Mouse (Mus musculus) right cerebral cortex, adult 18-20 months (tissue): ENCODE measurements around the gene Mfsd12.

ENCODE experiments used
- DNase-seq: peaks from one replicate; pipeline ENCODE4 v3.0.0; 2022; ENCODE audit warnings: mixed read lengths

Gene Mfsd12

DNA sequence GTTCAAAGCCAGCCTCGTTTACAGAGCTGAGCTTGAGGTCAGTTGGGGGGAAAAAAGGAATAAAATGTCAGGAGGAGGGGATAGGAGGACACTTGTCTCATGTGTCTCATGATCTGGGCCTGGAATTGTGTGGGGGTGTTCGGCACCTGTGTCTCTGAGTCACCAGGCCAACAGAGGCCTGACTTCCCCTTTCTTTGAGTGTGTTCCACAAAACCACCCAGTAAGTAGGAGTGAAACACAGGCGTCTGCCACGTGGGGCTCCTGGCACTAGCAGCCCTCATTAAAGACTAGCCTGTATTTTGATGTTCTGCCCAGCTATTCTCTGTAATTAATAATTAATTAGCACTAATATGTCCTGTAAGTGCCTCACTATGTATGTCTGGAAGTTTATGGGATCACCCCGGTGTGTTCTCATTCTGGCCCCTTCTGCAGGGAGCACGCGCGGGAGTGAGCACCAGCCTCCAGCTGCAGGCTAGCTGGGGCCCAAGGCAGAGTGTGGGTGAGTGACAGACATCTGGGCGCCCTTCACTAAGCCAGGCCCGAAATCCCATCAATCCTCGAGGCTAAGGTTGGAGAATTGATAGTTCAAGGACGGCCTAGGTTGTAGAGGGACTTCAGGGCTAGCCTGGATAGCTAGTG, 820 bp upstream of the Mfsd12 start:
- DNase-seq = no peak

DNA sequence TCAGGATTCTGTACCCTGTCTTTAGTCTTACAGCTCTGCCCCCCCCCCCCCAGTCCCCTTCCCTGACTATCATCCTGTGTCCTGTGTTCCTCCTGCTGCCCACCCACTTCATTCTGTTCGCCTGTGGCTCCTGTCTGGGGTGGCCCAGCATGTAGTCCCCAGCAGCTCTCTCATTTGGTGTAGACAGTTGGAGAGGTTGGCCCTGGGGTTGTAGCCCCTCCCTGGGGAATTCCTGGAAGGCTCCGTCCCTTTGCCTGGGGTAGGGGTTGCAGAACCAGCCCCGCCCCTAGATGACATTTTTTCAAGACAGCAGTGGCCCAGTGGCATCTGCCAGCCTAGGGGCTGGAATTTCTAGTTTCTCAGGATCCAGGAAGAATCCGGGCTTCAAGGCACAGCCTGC, 918 bp downstream of the Mfsd12 start:
- DNase-seq = no peak

DNA sequence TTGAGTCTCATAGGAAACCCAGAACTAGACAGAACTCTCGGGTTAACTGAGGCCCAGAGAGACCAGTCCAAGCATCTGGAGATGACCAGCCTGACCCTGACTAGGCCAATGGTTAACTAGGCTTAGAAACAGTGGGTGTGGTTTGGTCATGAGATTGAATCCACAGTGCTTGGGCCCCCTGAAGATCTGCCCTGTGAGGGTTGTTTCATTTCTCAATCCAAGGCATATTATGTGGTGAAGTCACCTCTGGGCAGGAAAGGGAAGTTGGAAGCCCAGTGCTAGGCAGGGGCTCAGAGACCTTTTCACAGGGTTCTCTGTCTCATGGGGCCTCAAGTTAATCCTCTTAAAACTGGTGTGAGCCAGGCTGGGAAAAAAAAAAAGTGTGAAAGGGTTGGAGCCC, 1.6 kb downstream of the Mfsd12 start:
- DNase-seq = no peak

- no peak for DNase-seq
Measured at GRCm38 (mm10) chr10:81360721-81361120, 3.4 kb downstream of the Mfsd12 start.

- DNase-seq = no peak
Measured at GRCm38 (mm10) chr10:81362336-81362949, 5.2 kb downstream of the Mfsd12 start.

DNA sequence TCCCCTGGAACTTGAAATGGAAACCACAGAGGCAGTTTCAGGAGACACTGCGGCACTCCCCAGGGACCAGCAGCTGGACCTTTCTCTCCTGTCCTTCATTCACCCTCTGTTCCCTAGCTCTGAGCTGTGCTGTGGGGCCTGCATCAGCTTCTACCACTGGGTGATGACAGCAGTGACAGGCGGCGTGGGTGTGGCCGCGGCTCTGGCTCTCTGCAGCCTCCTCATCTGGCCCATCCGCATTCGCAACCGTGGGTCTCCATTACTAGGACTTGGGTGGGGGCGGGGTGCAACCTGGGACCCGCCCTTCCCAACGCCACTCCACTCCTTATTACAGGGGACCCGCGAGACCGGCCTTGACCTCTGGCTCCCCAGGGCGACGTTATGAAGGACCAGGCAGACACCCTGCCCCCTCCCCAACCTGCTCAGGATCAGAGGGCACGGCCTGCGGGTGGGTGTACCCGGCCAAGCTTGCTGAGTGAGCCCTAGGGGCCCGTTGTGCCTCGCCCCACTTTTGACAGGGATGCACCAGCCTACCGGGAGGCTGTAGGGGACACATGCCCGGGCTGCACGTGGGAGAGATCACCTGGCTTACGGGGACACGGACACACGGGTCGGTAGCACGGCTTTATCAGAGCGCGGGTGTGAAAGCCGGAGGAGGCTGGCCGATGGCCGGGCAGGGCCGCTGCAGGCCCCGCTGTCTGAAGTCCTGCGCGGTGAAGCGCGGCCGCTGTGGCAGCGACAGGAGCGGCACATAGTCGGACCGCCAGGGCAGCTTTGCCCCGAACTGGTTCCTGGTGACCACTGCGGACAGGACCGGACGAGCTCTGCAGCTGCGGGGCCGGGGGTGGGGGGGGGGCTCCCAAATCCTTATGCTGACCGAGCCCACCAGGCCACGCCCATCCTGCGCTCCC, 6.4 kb downstream of the Mfsd12 start:
- no peak for DNase-seq

GRCm38 (mm10) chr10:81364666-81365065, 7.4 kb downstream of the Mfsd12 start:
- no peak for DNase-seq

DNA sequence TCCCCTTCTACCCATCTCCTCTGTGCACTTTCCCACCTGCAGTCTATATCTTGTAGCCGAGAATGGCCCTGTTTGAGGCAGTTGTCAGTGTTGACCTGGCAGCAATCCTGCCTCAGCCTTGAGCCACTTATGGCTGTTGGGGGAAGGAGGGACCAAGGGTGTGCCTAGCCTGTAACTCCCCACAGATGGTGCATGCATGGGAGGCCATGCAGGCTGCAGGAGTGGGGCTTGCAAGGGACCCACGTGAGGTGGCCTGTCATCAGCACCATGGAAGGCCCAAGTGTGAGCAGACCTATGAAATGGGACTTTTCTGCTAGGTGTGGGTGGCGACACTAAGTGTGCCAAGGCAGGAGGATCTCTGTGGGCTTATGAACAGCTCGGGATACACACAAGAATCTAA, 7.8 kb downstream of the Mfsd12 start:
- peak; percentile 63 for DNase-seq

DNA sequence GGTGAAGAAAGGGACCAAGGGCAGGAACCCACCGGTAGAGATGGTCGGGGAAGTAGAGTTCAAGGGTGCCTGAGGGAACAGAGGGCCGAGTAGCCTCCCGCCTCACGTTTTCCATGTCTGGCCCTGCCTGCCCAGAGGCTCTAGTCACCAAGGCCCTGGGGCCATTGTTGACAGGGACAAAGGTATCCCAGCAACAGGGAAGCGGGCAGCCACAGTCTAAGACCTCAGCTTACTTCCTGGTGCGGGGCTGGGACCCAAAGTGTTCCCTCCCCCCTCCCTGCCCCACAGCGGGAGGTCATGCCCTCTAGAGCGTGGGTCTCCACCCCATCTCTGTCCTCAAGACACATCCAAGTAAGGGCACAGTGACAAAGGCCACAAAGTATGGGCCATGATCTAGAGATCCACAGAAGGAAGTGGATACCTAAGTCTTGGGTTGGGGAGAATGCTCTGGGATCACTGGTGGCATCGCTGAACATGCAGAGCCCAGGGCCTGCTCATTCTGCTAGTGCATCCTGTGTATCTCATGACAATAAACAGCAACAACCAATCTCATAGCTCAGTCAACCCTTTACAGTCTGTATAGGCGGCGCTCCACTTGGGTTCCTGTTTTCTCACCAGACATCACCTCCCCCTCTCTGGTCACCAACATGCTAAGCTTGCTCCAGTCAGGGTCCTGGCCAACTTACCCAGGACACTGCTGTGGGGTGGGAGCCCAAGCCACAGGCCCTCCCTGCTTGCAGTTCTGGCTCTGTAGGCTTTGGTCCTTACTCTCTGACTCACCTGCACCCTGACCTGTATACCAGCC, 8.6 kb downstream of the Mfsd12 start, which contains the start of gene 4930404N11Rik:
Gene 4930404N11Rik, minus strand, starts transcription at position 145 of the 805 bp plus-strand sequence.
- no peak for DNase-seq

- no peak for DNase-seq
Measured at GRCm38 (mm10) chr10:81366477-81367206, 9.4 kb downstream of the Mfsd12 start.

DNA sequence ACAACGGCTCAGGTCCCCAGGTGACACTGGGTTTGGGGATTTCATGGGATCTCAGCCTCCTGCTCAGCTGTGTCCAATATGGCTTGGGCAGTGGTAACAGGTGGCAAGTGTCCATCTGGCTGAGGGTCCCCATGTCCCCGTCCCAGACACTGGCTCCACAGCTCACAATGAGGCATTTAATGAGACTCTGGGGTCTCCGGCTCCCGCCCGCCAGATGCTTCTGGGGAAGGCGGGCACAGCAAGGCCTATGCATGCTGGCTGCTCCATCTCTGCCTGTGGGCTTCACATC, 9.9 kb downstream of the Mfsd12 start:
- DNase-seq = no peak

DNA sequence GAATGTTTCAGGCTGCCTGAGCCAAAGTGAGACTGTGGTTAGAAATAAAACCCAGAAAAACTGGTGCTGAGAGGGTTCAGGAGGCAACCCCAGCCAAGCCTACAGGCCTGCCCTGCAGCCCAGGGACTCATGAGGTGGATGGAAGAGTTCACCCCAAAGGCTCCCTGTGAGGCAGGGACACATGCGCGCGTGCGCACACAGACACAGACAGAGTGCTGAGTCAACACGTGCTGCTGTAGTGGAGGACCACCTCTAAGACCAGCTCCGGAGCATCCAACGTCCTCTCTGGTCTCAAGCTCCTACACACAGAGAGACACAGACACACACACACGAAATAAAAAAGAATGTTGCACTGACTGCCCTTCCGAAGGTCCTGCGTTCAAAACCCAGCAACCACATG, 18.0 kb downstream of the Mfsd12 start:
- no peak for DNase-seq

DNA sequence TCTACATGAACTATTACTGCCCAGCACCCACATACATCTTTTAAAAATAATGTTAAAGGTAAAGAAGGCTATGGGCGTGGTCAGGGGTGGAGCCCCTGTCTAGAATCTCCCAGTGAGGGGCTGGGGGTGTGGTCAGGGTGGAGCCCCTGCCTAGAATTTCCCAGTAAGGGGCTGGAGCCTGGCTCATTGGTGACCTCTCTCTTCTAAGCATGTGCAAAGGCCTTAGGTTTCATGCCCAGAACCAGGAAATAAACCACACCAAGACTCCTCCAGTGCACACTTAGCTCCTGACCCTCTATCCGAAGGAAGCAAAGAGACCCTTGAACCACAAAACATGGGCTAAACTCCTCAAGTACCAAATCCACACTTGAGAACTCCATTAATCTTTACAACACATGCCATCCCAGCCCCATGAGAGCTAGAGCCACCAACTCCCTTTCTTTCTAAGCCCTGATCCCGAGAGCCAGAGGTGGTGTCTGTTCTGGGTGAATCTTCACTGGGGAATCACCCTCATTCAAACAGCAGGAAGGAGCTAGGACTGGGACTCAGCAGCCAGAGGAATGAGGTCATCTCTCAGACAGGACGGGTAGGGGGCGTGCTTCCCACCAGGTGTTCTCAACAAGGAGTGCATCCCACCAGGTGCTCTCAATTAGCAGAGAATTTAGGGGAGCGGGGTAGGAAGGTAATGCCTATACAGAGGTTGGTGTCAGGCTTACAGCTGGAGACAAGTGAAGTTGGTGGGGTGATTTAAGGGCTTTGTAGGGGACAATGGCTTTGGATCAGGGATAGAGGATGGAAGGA, 19.5 kb downstream of the Mfsd12 start:
- no peak for DNase-seq

DNA sequence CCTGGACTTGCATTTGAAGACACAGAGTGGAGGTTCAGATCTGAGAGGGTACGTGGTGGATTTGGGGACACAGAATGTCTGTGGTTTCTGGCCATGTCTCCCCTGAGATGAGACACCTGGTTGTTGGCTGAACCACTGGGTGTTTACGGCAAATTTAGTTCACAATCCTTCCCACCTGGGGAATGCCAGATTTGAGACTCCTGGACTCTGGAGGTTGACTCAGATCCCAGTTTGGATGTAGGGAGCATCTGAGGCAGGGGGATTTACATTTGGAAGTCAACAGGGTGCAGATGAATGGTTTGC, 20.0 kb downstream of the Mfsd12 start:
- no peak for DNase-seq

- DNase-seq = no peak
Measured at GRCm38 (mm10) chr10:81377793-81378552, 20.7 kb downstream of the Mfsd12 start, which contains the start of gene Fzr1. TSS of gene Fzr1 (minus strand) at chr10:81378516.

GRCm38 (mm10) chr10:81378553-81379182, 21.4 kb downstream of the Mfsd12 start:
- peak; percentile 100 for DNase-seq

DNA sequence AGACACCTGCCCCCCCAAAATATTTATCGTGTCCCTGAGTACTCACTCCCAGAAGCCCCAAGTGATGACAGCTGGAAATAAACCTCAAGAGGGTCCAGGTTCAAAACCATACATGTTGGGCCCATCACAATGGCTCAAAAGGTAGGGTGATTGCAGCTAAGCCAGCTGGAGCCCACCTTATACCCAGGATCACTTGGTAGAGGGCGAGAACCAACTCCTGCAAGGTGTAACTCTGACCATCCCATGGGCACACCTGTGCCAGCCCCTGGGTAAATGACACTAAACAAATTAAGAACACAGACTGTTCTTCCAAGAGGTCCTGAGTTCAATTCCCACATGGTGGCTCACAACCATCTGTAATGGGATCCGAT, 21.9 kb downstream of the Mfsd12 start:
- DNase-seq = no peak

DNA sequence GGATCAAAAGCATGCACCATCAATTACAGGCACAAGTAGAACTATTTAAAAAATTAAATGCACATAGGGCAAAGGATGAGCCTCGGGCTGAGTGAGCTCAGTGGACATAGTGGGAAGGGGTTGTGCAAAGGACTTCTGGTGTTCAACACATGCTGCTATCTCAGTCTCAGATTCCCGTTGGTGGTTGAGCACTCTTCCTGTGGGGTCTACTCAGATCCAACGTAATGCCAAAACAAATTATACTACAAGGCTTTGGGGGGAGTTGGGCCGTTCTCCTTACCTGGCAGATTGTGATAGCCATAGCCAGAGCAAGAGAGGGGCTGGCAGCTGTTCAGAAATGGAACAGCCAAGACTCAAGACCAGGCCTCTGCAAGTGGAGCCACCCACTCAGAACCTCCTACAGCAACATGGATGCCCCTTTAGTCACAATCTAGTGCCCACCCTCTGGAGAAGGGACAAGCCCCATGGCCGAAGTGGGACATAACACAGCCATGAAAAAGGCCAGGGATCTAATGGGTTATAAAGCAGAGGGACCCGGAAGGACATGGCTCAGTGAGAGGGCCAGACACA, 22.6 kb downstream of the Mfsd12 start:
- DNase-seq = no peak

GRCm38 (mm10) chr10:81382039-81382438, 24.7 kb downstream of the Mfsd12 start:
- DNase-seq = no peak
